Mouse (Mus musculus) urinary bladder, adult 18-20 months (tissue): Measurements from ENCODE around the gene Gata2.
A peak's percentile ranks its signal among the peaks of the same experiment; 100 is the strongest.

Source experiments
- DNase-seq, 2 experiments: peaks; one replicate each; pipeline ENCODE4 v3.0.0; 2022; ENCODE audit warnings: low spot score in 2 of 2, mixed read lengths in 2 of 2

The Gata2 gene

GRCm38 (mm10) chr6:88208321-88208720, 14.6 kb downstream of the Gata2 start:
- no peak for DNase-seq

- DNase-seq: no peak
These were observed 15.8 kb downstream of the Gata2 start for GRCm38 (mm10) chr6:88209453-88209852.

GRCm38 (mm10) chr6:88210182-88210581, 16.5 kb downstream of the Gata2 start:
- no peak for DNase-seq

GRCm38 (mm10) chr6:88215797-88216196, 22.1 kb downstream of the Gata2 start:
- DNase-seq: no peak

- no peak for DNase-seq
These were observed 22.5 kb downstream of the Gata2 start for GRCm38 (mm10) chr6:88216199-88216598.

GRCm38 (mm10) chr6:88219094-88219493, 25.4 kb downstream of the Gata2 start:
- DNase-seq: no peak

- no peak for DNase-seq
These were observed 28.3 kb downstream of the Gata2 start, which contains the start of gene Dnajb8 for GRCm38 (mm10) chr6:88221968-88222367. Gene Dnajb8 (plus strand): TSS chr6:88222268.

- DNase-seq: no peak
These were observed 32.9 kb downstream of the Gata2 start for GRCm38 (mm10) chr6:88226570-88226994.

GRCm38 (mm10) chr6:88227537-88227936, 33.8 kb downstream of the Gata2 start:
- DNase-seq: no peak

GRCm38 (mm10) chr6:88229221-88229620, 35.5 kb downstream of the Gata2 start:
- DNase-seq: no peak

- no peak for DNase-seq
These were observed 38.1 kb downstream of the Gata2 start for GRCm38 (mm10) chr6:88231821-88232220.

GRCm38 (mm10) chr6:88232221-88232620, 38.5 kb downstream of the Gata2 start:
- DNase-seq: no peak

- DNase-seq: peak; percentile 81 to 86
These were observed 40.3 kb downstream of the Gata2 start for GRCm38 (mm10) chr6:88233996-88234395.

- DNase-seq: no peak
These were observed 41.8 kb downstream of the Gata2 start for GRCm38 (mm10) chr6:88235461-88235860.

- DNase-seq: no peak
These were observed 42.3 kb downstream of the Gata2 start for GRCm38 (mm10) chr6:88235983-88236382.

GRCm38 (mm10) chr6:88236513-88236912, 42.8 kb downstream of the Gata2 start:
- DNase-seq: no peak

GRCm38 (mm10) chr6:88242604-88243003, 48.9 kb downstream of the Gata2 start:
- DNase-seq: peak; percentile 63 to 68

GRCm38 (mm10) chr6:88249231-88249630, 55.5 kb downstream of the Gata2 start:
- DNase-seq: no peak

- no peak for DNase-seq
These were observed 57.7 kb downstream of the Gata2 start for GRCm38 (mm10) chr6:88251396-88251795.

GRCm38 (mm10) chr6:88251798-88252478, 58.2 kb downstream of the Gata2 start:
- no peak for DNase-seq

GRCm38 (mm10) chr6:88254082-88254481, 60.4 kb downstream of the Gata2 start:
- no peak for DNase-seq

- DNase-seq: no peak
These were observed 61.7 kb downstream of the Gata2 start for GRCm38 (mm10) chr6:88255435-88255834.
